Mouse (Mus musculus) cerebellum, postnatal 36 days (tissue): ENCODE data around the gene Ntn4.

Experiments
- DNase-seq, 2 experiments: peaks; one replicate each; pipeline ENCODE4 v3.0.0; 2021 to 2022; ENCODE audit warnings: mixed read lengths in 2 of 2

The Ntn4 gene

DNA sequence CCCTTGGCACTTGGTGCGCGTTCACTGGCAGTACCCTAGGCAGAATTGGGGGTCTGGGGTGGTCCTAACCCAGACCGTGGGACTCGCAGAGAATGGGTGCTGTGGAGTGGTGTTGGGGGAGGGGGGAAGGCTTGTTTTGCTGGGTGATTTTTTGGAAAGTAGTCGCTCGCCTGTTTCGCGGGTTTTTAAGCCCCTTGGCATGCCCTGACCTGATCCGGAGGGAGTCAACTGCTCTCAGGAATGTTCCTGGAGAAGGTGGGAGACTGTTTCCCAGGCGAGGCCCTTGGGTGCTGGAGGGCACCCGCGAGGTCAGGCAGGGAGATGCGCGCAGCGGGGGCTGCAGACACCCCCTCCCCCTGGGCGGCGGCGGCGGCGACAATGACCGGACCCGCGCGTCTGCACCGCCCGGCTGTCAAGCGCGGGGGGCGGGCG is at the start of gene Ntn4:
Gene Ntn4 (plus strand): TSS at position 161 of the 432 bp plus-strand sequence.
- no peak for DNase-seq

DNA sequence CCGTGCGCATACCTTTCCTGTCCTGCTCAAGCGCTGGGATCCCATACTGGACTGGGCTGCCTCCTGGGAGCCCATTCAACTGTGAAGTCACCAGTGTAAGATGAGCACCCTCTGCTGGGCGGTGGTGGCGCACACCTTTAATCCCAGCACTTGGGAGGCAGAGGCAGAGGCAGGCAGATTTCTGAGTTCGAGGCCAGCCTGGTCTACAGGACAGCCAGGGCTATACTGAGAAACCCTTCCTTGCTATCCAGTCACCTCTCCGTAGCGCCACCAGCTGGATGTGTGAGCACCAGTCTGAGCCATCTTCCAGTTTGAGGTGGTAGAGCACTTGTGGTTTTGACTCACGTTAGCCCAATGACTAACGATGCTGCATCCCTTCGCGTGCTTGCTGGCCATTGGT is 48.0 kb upstream of the Ntn4 start:
- DNase-seq = peak in 1 of 2 experiments; percentile 22

DNA sequence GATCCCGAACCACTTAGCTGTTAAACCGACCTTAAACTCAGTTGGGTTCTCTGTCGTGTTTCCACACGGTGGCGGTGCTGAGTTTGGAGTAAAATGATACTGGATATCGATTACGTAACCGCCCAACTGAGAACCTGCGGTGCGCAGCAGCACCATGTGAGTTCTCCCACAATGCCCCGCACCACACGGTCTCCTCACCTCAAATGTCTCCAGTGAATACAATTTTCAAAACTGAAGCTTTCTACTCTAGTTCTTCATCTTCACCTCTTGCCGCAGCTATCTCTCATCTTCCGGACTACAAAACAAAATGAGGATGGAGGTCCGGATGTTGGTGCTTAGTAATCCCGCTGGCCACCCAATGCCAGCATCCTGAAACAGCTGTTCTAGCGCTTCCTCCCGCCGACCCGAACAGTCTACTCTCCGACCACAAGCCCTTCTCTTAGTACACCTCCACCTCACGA is 46.4 kb upstream of the Ntn4 start:
- peak; percentile 90 to 94 for DNase-seq

DNA sequence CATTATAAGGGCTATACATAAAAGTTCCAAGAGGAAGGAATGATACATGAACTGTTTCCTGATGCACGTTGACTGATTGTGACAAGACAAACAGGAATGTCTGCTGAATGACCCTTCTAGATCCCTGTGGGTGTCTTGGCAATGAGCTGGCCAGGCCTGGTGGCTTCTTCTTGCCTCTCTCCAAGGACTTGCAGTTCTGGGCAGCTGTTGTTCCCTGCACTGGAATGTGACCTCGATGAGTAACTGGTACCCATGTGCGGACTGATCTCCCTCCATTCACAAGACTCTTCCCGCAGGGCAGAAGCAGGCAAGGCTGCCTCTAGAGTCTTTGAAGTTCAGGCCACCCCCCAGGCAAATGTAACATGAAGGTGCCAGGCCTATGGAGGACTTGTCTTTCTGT is 44.6 kb upstream of the Ntn4 start:
- DNase-seq = no peak

DNA sequence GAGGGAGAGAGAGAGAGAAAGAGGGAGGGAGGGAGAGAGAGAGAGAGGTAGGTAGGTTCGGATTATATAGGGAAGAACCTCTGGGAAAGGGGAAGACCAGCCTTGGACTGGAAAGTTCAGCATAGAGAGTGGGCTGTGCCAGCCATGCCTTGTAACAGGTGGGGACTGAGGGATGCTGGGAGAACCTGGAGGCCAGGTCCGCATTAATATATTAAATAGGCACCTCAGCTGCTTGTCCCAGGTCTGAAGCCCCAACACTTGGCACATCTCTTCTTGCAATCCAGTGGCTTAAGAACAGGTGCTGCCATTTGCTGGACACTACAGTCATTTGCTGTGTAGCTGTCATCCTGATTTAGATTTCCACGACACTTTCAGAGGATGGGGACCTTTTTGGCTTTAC is 43.8 kb upstream of the Ntn4 start:
- no peak for DNase-seq

DNA sequence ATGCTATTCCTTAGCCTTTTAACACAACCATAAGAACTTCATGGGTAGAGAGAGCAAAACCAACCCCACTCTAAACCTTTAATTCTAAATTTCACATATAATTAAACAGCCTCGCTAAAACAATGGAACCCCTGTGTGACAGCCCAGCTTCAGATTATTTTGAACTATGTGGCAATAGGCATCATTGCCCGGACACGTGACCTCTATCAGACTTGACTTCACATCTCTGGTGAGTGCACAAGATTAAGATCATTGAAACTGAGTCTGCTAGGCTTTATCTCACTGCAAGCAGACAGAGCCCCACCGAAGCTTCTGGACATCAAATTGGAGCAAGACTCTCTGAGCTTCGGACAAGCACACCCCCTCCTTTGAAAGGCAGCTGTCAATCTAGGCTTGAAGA is 38.2 kb upstream of the Ntn4 start:
- no peak for DNase-seq

DNA sequence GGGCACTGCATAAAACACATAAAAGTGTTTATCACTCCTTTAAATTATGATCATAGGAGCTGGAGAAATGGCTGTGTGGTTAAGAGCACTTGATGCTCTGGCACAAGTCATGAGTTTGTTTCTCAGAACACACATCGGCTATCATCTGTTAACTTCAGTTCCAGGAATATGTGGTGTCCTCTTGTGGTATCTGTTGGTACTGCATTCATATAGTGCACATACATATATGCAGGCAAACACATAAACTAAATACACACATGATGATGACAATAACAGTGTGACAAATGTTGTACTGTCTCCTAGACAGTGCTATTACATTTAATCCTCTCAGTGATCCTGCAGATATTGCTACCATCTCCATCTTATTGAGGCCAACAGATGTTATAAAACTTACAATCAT is 37.2 kb upstream of the Ntn4 start:
- no peak for DNase-seq

DNA sequence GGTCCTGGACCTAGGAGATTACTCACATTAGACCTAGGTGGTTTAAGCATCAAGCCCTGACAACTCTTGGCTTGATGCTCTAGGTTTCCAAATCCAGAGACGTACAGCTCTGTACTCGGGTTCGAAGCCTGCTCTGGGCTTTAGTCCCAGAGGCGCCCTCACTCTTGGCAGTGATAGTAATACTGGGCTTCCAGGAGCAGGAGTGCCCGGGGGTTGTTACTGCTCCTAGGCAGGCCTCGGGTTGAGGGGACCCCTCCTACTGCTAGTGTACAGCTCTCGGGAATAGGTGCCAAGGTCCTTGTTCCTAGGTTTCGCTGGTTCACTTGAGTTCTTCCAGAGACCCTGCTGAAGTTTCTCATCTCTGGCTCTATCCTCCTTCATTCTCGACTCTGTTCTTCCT is 34.2 kb upstream of the Ntn4 start:
- no peak for DNase-seq

DNA sequence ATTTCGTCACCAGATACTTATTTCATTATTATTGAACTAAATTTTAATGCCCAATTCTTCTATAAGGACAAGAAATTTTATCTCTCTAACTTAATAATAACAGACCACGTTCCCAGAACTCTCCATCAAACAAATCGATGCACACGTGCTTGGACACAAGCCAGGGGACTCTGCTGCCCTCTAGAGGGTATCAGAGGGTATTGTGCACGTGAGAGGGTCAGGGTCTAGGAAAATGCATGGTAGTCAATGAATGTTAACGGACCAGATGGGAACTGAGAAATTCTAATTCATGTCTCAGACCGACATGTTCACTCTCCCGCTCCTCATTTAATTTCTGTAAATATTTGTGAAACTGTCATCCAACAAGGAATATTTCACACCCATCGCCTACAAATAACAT is 32.4 kb upstream of the Ntn4 start:
- DNase-seq = no peak

DNA sequence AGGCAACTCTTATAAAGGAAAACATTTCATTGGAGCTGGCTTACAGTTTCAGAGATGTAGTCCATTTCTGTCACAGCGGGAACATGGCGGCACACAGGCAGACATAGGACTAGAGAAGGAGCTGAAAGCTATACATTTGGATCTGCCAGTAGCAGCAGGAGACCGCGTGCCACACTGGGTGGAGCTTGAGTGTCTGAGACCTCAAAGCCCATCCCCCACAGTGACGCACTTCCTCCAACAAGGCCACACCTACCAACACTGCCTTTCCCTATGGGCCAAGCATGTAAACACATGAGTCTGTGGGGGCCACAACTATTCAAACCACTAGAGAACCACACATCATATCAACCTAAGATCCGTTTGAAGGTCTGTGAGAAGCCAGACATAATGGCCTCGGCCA is 31.2 kb upstream of the Ntn4 start:
- no peak for DNase-seq

DNA sequence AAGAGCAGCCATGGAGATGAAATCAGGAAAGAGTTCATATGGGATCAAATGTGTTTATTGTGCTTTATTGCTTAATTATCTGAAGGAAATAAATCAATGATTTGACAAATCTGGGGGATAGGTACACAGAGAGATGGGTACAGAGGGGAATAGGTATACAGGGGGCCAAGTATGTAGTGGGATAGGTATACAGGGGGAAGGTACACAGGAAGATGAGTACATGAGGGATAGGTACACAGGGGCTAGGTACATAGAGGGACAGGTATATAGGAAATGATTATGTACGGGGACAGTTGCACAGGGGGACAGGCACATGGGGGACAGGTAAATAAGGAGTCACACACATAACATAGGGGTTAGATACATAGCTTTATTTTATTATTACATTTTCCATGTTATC is 29.6 kb upstream of the Ntn4 start:
- DNase-seq = no peak

DNA sequence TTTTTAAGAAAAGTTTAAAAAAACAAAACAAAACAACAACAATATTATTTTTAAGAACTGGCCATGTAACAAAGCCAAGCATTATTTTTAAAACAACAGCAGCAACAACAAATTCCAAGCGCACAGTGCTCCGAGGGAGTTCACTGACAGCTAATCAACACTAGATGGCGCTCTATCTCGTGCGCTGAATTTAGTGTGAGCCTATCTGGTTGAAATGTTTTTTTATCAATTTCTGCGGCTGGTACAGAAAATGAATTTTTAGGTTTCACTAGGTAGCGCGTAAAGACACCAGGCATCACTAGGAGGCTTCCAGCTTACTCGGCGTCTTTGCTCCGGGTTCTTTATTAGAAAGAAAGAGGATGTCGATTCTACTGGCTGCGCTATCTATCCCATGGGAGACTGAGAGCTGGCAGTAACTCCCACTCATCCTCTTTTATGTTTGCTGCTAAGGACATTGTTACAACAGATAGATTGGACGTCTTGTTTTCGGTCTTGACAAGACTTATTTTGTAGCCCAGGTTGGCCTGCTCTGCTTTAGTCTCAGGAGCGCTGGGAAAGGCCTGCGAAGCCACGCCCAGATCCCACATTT is 29.0 kb upstream of the Ntn4 start:
- peak; percentile 58 to 69 for DNase-seq

DNA sequence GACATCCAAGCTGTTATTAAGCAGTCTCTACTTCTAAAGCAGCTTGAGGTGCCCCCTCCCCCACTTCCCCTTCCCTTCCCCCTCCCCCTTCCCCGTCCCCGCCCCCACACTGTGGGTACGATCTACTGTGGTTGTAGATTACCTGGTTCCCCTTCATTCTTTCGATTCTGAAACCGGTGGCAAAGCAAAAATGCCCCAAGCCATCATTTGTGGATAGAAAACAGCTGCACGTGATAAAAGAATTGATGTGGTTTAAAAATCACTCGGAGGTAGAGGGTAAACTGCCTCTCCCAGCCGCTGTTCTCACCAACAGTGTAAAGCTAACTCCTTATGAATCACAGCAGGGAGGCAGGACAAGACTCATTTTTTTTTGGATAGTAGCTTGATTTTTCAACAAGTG is 25.6 kb upstream of the Ntn4 start:
- no peak for DNase-seq

DNA sequence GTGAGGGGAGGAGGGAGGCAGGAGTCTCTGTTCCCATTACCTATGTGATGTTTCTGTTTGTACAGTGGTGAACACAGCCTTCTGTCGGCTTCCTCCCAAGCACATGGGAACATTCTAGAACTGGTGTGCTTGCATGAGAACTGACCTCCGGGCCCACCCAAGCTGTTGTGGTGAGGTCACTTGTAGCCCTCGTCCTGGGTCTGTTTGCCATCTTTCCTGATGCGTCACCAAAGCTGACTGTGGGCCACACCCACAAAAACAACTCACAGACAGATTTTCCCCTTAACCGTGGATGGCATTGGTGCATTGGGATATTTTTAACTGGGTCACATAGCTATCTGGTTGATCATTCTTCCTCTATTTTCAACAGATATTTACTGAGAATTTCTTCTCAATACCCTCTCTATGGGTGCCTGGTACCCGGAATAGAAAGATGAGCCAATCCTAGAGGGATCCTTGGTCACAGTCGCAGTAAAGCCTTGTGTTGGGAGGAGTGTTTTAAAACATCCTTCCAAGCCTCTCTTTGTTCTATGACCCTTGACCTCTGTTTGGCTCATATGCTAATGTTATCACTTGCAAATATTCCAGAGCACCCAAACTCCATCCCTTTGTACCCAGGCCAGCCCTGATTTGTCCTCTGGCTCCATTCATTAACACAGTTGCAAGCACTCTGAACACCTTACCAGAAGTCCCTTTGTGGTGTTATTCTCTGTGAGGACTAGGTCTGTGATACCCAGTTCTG is 19.9 kb upstream of the Ntn4 start:
- DNase-seq = no peak

DNA sequence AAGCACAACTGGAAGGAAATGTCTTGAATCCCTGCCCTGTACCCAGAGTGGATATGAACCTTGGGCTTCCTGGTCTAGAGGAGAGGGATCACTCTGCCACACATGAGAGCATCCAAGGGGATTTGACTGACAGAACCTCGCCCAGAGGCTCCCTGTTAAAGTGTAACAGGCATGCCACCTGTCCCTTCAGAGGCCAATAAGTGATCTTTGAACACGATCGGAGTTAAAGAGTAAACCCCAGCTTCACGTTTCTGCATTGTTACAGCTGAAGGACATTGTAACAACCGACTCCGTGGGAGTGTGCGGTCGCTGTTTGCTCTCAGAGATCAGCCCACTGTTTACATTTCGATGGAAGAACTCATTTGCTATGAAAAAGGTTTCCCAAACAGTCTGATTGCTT is 16.8 kb upstream of the Ntn4 start:
- no peak for DNase-seq

DNA sequence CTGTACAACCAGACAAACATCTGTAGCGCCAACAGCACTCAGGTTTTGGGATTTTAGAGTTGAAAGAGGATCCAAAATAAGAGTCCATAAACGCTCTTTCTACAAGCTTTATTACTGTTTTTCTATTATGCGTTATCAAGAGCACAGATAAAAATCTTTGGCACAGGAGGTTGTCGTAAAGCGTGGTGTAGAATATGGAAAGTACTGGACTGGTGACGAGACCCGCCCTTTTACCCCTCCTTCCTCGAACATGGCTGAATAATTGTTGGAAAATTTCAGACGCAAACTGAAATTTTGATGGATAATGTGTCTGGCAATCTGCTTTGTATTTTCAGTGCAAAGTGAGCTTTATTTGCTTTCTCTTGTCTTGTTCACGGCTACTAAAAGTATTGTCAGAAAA is 16.3 kb upstream of the Ntn4 start:
- no peak for DNase-seq

DNA sequence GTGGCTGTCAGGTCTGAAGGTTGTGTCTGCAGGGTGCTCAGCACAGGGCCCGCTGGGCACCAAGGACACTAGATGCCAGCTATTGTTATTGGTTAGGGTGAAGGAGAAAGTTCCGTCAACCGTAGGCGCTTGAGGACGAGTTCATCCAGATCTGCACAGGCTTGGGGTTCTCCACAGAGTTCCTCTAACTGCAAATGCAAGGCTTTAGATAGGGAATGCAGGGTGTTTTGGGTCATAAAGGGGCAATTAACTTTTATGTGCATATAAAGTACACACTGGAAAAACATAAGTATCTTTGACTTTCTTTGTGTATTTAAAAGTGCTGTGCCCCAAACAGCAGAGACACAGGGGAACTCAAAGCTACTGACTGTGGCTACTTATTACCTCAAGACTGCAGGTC is 10.2 kb upstream of the Ntn4 start:
- no peak for DNase-seq

DNA sequence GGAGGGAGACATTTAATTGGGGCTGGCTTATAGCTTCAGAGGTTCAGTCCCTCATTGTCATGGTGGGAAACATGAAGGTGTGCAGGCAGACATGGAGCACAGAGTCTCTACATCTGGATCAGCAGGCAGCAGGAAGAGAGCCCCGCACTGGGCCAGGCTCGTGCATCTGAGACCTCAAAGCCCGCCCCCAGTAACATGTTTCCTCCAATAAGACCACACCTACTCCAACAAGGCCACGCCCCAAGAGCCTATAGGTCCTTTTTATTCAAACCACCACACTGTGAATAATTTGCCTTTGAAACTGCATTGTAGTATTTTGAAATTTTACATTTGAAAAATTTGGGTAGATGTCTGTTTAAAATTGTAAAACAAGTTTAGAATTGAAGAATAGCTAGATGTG is 8.4 kb upstream of the Ntn4 start:
- DNase-seq = no peak

DNA sequence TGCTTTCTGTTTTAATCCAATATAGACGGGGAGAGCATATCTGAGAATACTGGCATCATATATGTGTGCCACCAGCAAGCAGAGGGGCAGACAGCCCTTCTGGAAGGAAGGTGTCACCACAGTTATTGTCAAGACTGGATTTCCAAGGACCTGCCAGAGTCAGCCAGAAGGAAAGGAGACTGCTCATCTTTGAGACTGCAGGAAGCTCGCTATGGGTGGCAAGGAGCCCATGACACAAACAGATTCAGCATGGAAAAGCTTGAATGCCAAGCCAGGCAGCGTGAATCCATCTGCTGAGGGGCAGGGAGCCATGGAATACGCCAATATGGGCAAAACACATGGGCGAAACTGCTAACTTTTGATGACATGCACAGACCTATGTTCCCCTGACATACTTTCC is 6.9 kb upstream of the Ntn4 start:
- peak; percentile 87 to 91 for DNase-seq

DNA sequence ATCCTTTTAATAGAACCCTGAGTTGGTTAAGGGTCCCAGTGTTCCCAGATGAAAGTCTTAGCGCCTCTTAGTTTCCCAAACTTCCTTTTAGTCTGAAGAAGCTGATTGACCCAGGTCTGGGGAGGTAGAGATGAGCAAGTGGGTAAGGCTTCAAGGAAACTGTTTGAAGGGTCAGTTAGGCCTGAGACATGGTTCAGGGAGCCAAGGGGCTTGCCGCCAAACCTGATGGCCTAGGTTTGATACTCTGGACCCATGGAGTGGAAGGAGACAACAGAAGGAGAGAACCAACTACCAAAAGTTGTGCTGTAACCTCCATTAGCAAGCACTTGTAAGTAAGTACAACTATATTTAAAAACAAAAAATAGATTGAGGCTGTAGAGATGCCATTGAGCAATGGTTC is 6.5 kb upstream of the Ntn4 start:
- no peak for DNase-seq

DNA sequence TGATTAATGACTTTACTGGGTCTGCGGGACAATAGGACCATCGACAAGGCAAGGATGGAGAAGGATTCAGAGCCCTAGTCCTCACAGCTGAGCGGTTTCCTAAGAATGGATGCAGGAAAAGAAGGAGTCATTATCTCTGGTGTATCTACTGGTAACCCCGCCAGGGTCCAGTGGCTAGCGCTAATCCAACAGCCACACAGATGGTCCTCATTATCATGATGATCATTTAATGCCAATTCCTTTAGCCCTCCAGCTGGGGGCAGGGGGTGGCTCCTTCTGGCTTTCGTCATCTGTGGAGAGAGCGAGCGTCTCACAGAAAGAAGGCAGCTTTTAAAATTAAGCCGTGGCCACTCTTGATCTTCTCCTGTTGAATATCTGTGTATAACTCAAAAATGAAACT is 4.5 kb upstream of the Ntn4 start:
- DNase-seq = peak in 1 of 2 experiments; percentile 49

DNA sequence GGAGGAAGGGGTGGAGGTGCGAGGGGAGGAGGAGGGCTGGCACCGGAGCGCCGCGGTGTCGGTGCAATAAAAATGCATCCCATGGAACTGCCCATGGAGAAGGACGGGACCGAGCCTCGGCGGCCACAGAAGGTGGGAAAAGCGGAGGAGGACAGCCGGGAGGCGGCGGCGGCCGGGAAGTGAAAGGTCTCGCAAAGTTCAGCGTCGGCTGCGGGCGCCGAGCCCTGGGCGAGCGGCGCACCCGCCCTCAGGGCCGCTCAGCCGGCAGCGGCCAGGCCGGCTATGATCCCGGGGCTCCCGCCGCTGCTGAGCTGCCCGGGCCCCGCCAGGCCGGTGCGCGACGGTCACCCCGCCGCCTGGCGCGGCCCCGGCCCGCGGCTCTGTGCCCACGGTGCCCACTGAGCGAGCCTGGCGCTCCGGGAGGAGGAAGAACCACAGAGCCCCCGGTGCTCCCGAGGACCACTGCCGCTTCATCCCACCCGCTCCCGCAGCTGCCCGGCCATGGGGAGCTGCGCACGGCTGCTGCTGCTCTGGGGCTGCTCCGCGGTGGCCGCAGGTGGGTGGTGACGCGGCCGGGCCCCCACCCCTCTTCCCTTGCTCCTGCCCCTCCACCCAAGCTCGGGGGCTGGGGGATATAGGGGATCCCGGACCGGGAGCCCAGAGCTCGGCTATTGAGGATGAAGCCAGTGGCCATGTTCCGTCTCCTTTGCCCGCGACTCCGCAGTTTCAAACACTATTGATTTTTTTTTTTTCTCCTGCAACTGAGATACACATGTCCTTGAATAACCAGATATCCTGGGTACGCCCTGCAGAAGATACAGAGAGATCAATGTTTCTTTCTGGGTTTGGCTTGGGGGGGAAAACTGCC is 706 bp downstream of the Ntn4 start:
- peak; percentile 71 to 72 for DNase-seq

DNA sequence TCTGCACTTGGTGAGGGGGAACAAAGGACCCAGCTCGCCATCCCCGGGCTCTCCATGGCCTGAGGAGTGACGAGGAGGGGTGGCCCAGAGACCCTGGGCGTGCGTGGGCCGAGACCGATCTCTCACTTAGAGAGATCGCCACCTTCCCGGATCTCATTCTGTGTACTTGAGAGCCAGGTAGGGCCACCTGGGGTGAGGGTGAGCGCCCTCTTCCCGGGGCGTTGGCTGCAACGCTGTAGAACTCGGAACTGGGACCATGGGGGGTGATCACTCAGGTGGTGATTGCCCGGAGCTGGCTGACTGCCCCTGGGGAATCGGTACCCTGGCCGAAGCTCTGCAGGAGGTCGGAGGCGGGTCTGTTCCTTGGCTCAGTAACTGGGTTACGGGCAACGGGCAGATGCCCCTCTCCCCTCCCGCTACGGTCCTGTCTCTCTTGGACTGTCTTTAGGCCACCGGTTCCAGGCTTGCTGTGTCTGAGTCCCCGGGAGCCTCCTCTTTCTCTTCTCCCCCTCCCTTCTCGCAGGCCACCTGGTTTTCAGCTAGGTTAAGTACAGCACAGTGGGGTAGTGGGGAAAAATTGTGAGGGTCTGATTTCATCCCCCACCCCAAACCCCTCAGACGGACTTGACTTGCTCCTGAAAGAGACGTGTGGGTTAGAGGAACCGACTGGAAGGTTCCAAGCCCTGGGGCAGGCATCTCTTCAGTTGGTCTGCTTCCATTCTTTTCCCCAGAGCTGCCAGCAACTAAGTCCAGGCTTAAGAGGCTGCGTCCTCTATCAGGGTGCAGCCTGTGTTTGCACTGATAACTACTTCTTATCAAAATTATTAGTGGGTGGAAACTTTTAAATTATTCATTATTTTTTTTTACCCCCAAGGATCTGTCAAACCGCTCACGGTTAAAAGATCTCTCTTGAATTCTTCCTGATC is 1.6 kb downstream of the Ntn4 start:
- DNase-seq = peak; percentile 81 to 84
